Mouse (Mus musculus) testis, adult 2 months (tissue): ENCODE measurements around the gene Lmx1b. TPM values are rescaled to one million over a fixed set of nuclear protein-coding genes. Genes with fewer than 3 reads are reported as not detected.

ENCODE experiments used
- H3K27ac ChIP-seq: fragments of 200-500 bp; 2 replicates; pipeline ENCODE4 v1.5.1; 2012; ENCODE audit warnings: low read depth, low read length; ENCODE audit not compliant: control insufficient read depth, insufficient read depth
- H3K27me3 ChIP-seq: fragments of 200-500 bp; 2 replicates; pipeline ENCODE4 v1.6.1; 2012; ENCODE audit warnings: mild to moderate bottlenecking, low read length, moderate library complexity; ENCODE audit not compliant: control insufficient read depth, insufficient read depth
- H3K36me3 ChIP-seq: fragments of 200-500 bp; 2 replicates; pipeline ENCODE4 v1.6.1; 2012; ENCODE audit warnings: mild to moderate bottlenecking, low read length; ENCODE audit not compliant: control insufficient read depth, insufficient read depth
- H3K4me1 ChIP-seq: fragments of 200-500 bp; 2 replicates; pipeline ENCODE4 v1.6.1; 2012; ENCODE audit warnings: low read length; ENCODE audit not compliant: control insufficient read depth, insufficient read depth
- H3K4me3 ChIP-seq: fragments of 200-500 bp; 2 replicates; pipeline ENCODE4 v1.5.1; 2012; ENCODE audit warnings: low read depth, mild to moderate bottlenecking, low read length, moderate library complexity, mixed read lengths; ENCODE audit not compliant: control insufficient read depth
- CTCF ChIP-seq: fragments of 200-500 bp; IDR thresholded peaks from 2 replicates; pipeline ENCODE4 v1.5.1; 2012; ENCODE audit warnings: low read depth, mild to moderate bottlenecking, inconsistent platforms, low read length, moderate library complexity; ENCODE audit not compliant: control insufficient read depth, insufficient read depth, insufficient replicate concordance
- POLR2A ChIP-seq: fragments of 200-500 bp; IDR thresholded peaks from 2 replicates; pipeline ENCODE4 v1.6.1; 2012; ENCODE audit warnings: low read depth, mild to moderate bottlenecking, inconsistent platforms, low read length, moderate library complexity; ENCODE audit not compliant: control insufficient read depth
- polyA plus RNA-seq: library from polyadenylated mRNA; depleted of rRNA; stranded (reverse); fragments of >200 nt; gene quantifications from 2 replicates; pipeline ENCODE4 v1.2.3, GENCODE M21; 2012

The Lmx1b gene
- polyA plus RNA-seq, 1 experiment = 0.09 TPM

DNA sequence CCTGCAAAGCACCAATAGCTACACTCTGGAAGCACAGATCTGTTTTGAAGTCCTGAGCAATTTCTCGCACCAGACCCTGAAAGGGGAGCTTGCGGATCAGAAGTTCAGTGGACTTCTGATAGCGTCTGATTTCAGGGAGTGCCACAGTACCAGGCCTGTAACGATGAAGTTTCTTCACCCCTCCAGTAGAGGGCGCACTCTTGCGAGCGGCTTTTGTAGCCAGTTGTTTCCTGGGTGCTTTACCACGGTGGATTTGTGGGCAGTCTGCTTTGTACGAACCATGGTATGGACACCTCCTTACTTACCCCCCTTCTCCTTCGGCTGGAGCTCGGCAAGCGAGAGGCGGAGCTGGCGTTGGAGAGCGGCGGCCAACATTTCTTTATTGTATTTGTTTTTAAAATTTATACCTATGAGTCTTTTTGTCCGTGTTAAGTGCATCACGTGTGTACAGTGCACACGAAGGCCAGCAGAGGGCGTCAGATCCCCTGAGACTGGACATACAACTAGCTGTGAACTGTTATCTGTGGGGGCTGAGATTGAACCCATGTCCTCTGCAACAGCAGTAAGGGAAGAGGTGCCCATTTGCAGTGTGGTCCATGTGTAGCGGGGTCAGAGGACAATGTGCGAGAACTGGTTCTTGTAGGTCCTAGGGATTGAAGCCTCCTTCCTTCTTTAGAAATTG, 12.3 kb upstream of the Lmx1b start:
- Histone ChIP-seq H3K27ac (no peak overlapping the region), H3K4me1 (peaks cover 4% of the 10 kb centered on the region; the same call in 1 of the 2 replicates), H3K4me3 (no peak overlapping the region), H3K36me3 (no peaks in the 10 kb centered on the region), H3K27me3 (peaks cover 4% of the 10 kb centered on the region; the same call in 1 of the 2 replicates)
- TF ChIP-seq CTCF (peak; percentile 57), POLR2A (no peak)

DNA sequence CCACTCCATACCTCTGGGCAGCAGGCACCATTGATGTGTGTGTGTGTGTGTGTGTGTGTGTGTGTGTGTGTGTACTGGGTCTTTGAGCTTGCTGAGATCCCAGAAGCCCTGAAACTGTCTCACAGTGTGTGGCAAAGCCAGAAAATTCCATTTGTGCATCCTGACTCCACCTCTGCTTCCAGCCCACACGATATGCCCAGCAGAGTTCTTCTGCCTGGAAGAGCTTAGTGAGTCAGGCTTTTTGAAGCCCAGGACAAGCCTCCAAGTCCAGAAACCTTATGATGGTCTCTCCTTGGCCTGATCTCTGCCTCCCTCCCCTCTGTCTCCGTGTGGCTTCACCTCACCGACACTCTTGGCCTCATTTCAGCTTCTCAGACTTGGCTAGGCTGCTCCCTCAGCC, 9.1 kb upstream of the Lmx1b start:
- H3K36me3 ChIP-seq = no peaks in the 10 kb centered on the region
- H3K4me1 ChIP-seq = peaks cover 4% of the 10 kb centered on the region; the same call in 1 of the 2 replicates
- no peak overlapping the region for H3K27ac ChIP-seq
- H3K27me3 ChIP-seq = peaks cover 4% of the 10 kb centered on the region
- H3K4me3 ChIP-seq = no peak overlapping the region
- TF ChIP-seq CTCF = no peak
- TF ChIP-seq POLR2A = no peak

DNA sequence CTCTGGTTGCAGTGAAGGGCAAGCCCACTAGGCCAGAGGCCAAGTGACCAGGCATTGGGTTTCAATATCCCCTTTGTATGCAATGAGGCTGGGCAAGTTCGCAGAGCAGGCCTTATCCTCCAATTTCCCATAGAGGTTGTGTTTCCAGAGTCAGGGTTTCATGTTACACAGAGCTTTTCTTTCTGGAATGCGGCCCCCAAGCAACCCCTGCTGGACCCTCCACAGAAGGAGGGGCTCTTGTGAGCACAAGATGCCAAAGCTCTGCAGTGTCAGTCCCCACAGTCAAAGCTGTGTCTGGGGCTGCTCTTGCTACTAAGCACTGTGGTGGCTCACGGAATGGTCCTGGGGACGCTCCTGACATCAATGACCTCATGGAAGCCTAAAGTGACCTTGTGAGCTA, 8.6 kb upstream of the Lmx1b start:
- Histone ChIP-seq H3K4me1 (peaks cover 4% of the 10 kb centered on the region; the same call in 1 of the 2 replicates), H3K27ac (no peak overlapping the region)

DNA sequence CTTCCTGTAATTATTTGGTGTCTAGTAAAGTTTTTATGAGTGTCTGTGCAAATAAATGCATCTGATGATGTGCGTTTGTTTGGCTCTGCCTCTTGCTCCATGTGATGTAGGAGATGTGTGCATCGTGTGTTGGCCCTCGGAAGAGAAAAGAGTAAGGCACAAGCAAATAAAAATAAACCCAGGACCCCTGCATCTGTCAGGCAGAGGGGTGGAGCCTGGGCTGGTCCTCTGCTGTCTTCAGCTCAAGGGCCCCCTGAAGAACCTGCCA, 5.9 kb upstream of the Lmx1b start:
- H3K36me3 ChIP-seq = no peaks in the 10 kb centered on the region
- no peak overlapping the region for H3K27ac ChIP-seq
- no peak for TF ChIP-seq POLR2A
- TF ChIP-seq CTCF = no peak
- H3K4me1 ChIP-seq = peaks cover 9% of the 10 kb centered on the region
- no peaks in the 10 kb centered on the region; the same call in none of the 2 replicates for H3K27me3 ChIP-seq
- H3K4me3 ChIP-seq = no peak overlapping the region

More for the DNA sequence above, 8.6 kb upstream of the Lmx1b start:
- no peaks in the 10 kb centered on the region for H3K36me3 ChIP-seq
- no peak overlapping the region for H3K4me3 ChIP-seq
- H3K27me3 ChIP-seq = peaks cover 4% of the 10 kb centered on the region
- no peak for TF ChIP-seq CTCF
- no peak for TF ChIP-seq POLR2A

DNA sequence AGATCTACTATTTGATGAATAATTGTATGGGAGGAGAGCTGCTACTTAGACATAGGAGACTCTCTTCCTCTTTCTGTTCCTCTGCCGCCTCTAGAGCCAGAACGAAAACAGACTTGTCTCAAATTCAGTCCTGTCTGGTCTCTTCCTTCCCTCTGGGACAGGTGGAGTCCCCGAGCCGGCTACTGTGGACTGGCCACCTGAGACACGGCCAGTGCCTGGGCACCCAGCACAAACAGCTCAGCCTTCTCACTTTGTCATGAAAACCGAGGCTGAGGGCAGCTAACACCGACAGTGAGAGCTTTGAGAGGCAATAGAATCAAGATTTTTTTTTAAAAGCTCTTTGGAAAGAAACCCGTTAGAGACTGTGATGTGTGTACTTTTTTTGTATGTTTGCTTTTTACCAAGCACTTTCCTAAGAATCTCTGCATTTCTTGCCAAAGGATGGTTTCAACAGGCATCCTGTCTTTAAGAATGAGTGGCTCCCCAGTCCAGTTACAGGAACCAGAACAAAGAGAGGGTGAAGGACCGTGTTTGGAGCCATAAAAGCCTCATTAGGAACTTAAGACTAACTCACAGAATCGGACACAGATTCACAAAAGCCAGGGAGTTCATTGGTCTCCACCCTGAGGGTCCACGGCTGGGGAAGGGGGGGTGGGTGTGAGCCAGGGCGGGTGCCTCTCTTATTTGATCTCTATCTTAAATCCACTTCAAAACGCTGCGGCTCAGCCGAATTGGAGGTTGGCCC, 5.4 kb upstream of the Lmx1b start:
- TF ChIP-seq CTCF = no peak
- TF ChIP-seq POLR2A = no peak
- no peaks in the 10 kb centered on the region for H3K36me3 ChIP-seq
- H3K4me1 ChIP-seq = peaks cover 12% of the 10 kb centered on the region
- H3K4me3 ChIP-seq = no peak overlapping the region
- H3K27me3 ChIP-seq = no peaks in the 10 kb centered on the region; the same call in none of the 2 replicates
- H3K27ac ChIP-seq = no peak overlapping the region

DNA sequence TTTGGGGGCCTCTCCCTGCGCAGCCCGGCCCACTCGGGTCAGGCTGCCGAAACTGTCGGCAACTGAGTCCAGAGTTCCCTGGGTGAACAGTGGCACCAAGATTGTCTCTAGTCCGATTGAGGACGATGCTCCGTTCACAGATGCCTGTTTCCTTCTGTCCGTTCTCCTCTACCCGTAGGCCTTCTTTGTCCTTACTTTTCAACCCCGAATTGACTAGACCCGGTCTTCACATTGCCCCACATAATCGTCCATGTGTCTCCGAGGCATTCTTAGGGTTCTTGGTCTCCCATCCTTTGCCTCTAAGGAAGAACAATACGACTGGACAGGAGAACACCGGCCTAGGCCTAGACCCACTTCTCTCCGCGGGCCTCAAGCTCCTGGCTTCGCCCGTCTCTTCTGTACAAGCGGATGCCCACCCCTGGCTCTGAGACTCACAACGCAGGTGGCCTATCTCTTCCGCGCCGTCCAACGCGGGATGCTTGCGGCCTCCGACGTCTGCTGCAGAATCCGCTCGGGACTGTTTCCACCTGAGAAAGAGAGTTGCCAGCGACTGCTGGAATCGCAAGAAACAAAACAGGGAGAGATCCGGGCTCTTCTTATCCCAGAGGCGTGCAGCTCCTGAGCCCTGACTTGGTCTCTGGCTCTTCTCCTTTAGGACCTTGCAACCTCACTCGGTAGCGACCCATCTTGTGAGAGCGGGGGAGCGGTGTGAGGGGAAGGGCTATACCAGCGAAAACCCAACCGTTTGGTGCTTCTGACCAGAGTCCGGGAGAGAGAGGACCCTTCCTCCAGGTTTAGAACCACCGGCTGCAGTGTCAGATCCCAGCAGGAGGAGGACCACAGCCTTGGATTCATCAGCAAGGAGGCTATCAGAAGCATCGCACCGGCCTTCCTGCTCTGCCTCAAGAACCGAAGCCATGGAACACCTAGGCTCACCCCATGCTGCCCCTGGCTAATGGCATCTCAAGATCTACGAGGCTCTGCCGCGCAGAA, 3.7 kb upstream of the Lmx1b start:
- H3K4me1 ChIP-seq = peaks cover 24% of the 10 kb centered on the region
- no peaks in the 10 kb centered on the region; the same call in none of the 2 replicates for H3K27me3 ChIP-seq
- no peak overlapping the region for H3K4me3 ChIP-seq
- no peaks in the 10 kb centered on the region for H3K36me3 ChIP-seq
- TF ChIP-seq POLR2A (no peak), CTCF (no peak)
- no peak overlapping the region for H3K27ac ChIP-seq

DNA sequence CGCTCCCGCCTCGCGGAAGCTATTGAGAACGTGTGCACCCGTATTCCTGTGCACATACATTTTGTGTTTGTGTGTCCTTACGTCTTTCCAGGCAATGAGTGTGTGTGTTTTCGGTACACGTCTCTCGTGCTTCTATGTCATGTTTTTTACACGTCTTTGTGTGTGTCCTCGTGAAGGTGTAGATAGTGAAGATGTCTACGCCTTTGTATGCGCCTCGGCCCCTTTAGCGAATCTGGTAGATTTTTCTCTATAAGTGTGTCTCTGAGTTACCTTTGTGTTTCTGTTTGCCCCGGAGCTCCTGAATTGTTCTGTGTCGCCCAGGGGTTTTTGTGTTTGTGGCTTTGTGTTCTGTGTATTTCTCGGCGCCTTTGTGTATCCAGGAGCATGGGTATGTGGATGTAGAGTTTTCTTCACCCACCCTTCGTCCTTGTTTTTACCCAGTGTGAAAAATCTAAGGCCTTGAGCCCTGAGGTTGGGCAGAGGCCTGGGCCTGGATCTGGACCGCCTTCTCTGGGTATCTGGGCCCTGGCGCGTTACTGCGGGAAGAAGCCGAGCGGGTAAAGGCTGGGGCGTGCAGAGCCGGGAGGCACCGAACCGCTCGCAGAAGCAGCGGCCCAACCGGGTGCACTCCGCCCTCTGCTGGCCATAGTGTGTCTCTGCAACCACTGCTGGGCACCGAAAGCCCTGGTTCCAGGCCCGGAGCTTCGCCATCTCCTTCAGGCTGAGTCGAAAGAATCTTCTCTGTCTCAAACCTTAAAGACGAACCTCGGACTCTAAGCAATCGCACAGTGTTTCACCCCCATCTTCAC, 2.5 kb upstream of the Lmx1b start:
- Histone ChIP-seq H3K4me1 (peaks cover 24% of the 10 kb centered on the region), H3K27me3 (no peaks in the 10 kb centered on the region; the same call in none of the 2 replicates), H3K27ac (no peak overlapping the region), H3K36me3 (no peaks in the 10 kb centered on the region), H3K4me3 (no peak overlapping the region)
- peak; percentile 90 for TF ChIP-seq CTCF
- TF ChIP-seq POLR2A = no peak
